Mouse (Mus musculus) G1E (cell line): ENCODE results near the gene Tnf.

Experiments
- CTCF ChIP-seq: IDR thresholded peaks from 2 replicates; pipeline ENCODE4 v1.5.1; 2012; ENCODE audit warnings: low read depth, low read length, inconsistent platforms, mixed read lengths
- GATA1 ChIP-seq: IDR thresholded peaks from 2 replicates; pipeline ENCODE4 v1.6.1; 2012; ENCODE audit warnings: borderline replicate concordance, low read length, inconsistent platforms, mixed read lengths
- GATA2 ChIP-seq: IDR thresholded peaks from 2 replicates; pipeline ENCODE4 v1.6.1; 2012; ENCODE audit warnings: low read depth, low read length, inconsistent platforms, borderline replicate concordance
- POLR2AphosphoS5 ChIP-seq: IDR thresholded peaks from 2 replicates; pipeline ENCODE4 v1.6.1; 2012; ENCODE audit warnings: low read depth, low read length, inconsistent platforms; ENCODE audit not compliant: insufficient replicate concordance
- TAL1 ChIP-seq: conservative IDR thresholded peaks from 2 replicates; pipeline ENCODE4 v1.6.1; 2012; ENCODE audit warnings: low read depth, low read length, inconsistent platforms, mixed read lengths

DNA sequence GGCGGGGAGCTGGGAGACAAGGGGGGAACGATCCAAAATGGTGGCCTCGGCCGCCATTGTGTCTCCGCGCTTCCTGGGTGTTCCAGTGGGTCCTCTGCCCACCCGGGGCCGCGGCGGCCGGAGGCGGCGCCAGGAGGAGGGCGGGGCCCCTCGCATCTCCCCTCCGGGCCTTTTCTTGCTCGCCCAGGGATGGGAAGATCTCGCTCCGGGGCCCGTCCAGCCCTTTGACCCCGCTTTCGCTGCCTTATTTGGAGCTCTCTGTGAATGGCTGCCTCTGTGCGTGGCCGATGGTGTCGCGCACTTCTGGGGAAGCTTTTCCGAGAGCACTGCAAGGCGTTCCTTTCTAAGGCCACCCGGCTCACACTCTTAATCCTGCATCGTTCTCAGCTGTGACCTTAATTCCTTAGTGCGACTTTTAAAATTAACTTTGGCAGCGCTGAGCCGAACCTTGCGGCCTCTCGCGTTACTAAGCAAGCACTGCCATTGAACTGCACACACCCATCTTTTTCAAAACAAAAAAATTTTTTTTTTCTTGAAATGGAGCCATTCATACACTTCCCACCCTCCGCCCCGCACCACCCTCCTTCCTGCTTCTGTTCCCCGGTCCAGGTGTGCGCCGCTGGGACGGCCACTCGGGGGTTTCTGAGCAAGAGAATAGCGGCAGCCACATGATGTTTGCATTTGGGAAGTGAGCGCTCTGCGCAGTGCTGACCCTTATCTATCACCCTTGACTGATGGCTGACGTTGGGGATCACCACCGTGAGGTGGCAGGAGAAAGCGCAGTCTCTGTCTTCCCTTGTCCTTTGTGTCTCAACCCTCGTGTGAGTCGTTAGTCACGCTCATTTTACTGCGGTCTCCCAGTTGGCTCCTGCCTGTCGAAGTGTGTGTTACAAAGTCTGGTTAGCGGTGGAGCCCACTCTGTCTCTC lies 40.5 kb upstream of the Tnf start:
- TF ChIP-seq CTCF (no peak), TAL1 (no peak), GATA1 (no peak), GATA2 (no peak), POLR2AphosphoS5 (no peak)
